Mouse (Mus musculus): Measurements from ENCODE around the gene Nepro. TPM values are rescaled to one million over a fixed set of nuclear protein-coding genes. Genes with fewer than 3 reads are reported as not detected.

Gene Nepro
- polyA plus RNA-seq, 1 experiment from 2014 or later: 15.4 TPM

Other genes starting within 250 kb of the Nepro start
- 25.9 TPM in 2 replicates for gene Boc, start 165.4 kb upstream of the Nepro start, polyA plus RNA-seq (2016; fragmentation: Nextera tagmentation; extraction: Ambion mirVana)
- gene Gtpbp8, start 22.1 kb downstream of the Nepro start, polyA plus RNA-seq (2016; fragmentation: Nextera tagmentation; extraction: Ambion mirVana): 31.9 and 32.4 TPM in 2 replicates
- 0.27 and 0.47 TPM in 2 replicates for gene Cd200r1, start 41.4 kb downstream of the Nepro start, polyA plus RNA-seq (2016; fragmentation: Nextera tagmentation; extraction: Ambion mirVana)
- 0.14 TPM in 1 of 2 replicates, not detected in the other for gene Cd200r4, start 87.4 kb downstream of the Nepro start, polyA plus RNA-seq (2016; fragmentation: Nextera tagmentation; extraction: Ambion mirVana)
- gene Cd200r2, start 142.8 kb downstream of the Nepro start, polyA plus RNA-seq (2016; fragmentation: Nextera tagmentation; extraction: Ambion mirVana): not detected in 2 replicates
- not detected in 2 replicates for gene Cd200r3, start 219.4 kb downstream of the Nepro start, polyA plus RNA-seq (2016; fragmentation: Nextera tagmentation; extraction: Ambion mirVana)

Measured in forebrain, embryonic 10.5 days (tissue).